Mouse (Mus musculus) heart, embryonic 11.5 days (tissue): ENCODE data around the gene Pspn. TPM values are rescaled to one million over a fixed set of nuclear protein-coding genes. Genes with fewer than 3 reads are reported as not detected.

Source experiments
- ATAC-seq: fragments of 200-750 bp; cut with Nextera tagmentation; replicated peaks from 2 replicates; pipeline ENCODE4 v1.8.0; 2017; ENCODE audit warnings: moderate library complexity; ENCODE audit not compliant: insufficient number of reproducible peaks, low FRiP score, low TSS enrichment
- H3K27ac ChIP-seq: fragments of 300-500 bp; sonication (generic); 2 replicates; pipeline ENCODE4 v1.5.1; 2014; ENCODE audit warnings: mild to moderate bottlenecking, low read depth, low read length
- H3K27me3 ChIP-seq: fragments of 300-500 bp; sonication (generic); 2 replicates; pipeline ENCODE4 v1.6.1; 2014; ENCODE audit warnings: mild to moderate bottlenecking, low read length, mixed read lengths; ENCODE audit not compliant: control insufficient read depth, insufficient read depth
- H3K36me3 ChIP-seq: fragments of 300-500 bp; sonication (generic); 2 replicates; pipeline ENCODE4 v1.6.1; 2014; ENCODE audit warnings: mild to moderate bottlenecking, low read length, moderate library complexity, mixed read lengths; ENCODE audit not compliant: control insufficient read depth, insufficient read depth
- H3K4me1 ChIP-seq: fragments of 300-500 bp; sonication (generic); 2 replicates; pipeline ENCODE4 v1.6.1; 2014; ENCODE audit warnings: low read length; ENCODE audit not compliant: control insufficient read depth, insufficient read depth
- H3K4me2 ChIP-seq: fragments of 300-500 bp; sonication (generic); 2 replicates; pipeline ENCODE4 v1.6.1; 2014; ENCODE audit warnings: mild to moderate bottlenecking, moderate library complexity
- H3K4me3 ChIP-seq: fragments of 300-500 bp; sonication (generic); 2 replicates; pipeline ENCODE4 v1.5.1; 2014; ENCODE audit warnings: low read depth, low read length
- H3K9ac ChIP-seq: fragments of 300-500 bp; sonication (generic); 2 replicates; pipeline ENCODE4 v1.6.1; 2014; ENCODE audit warnings: mild to moderate bottlenecking, low read depth, low read length, moderate library complexity
- H3K9me3 ChIP-seq: fragments of 300-500 bp; sonication (generic); replicated peaks from 2 replicates; pipeline ENCODE4 v1.6.1; 2016; ENCODE audit warnings: low read length; ENCODE audit not compliant: control insufficient read depth
- WGBS: fragments of 180-500 bp; shearing (Covaris S2); extraction: QIAGEN DNeasy Blood & Tissue Kit; methylation state at CpG from one replicate; pipeline ENCODE4 v1.1.7; 2014; ENCODE audit not compliant: insufficient replicate concordance; 5-methylcytosine and 5-hydroxymethylcytosine counted together
- polyA plus RNA-seq: library from polyadenylated mRNA; unstranded; fragments of >200 nt; fragmentation: Nextera tagmentation; extraction: Ambion mirVana; gene quantifications from 2 replicates; pipeline ENCODE4 v1.2.1, GENCODE M21; 2014

Gene Pspn
- polyA plus RNA-seq, 1 experiment from 2014 or later = 0.50 TPM

- peak overlapping the region; percentile 98 for H3K4me2 ChIP-seq
- no peaks in the 10 kb centered on the region for H3K9me3 ChIP-seq
- H3K27me3 ChIP-seq = no peaks in the 10 kb centered on the region
- peak overlapping the region; percentile 98 for H3K9ac ChIP-seq
- ATAC-seq = no peak
- peaks cover 23% of the 10 kb centered on the region for H3K36me3 ChIP-seq
- H3K4me3 ChIP-seq = peak overlapping the region; percentile 97
- 33% methylated on average over 8 of the region's 8 CpGs for WGBS
- H3K4me1 ChIP-seq = peaks cover 13% of the 10 kb centered on the region
- H3K27ac ChIP-seq = 0 out of 2 replicates have a peak overlapping the region, but pooled peaks have one; percentile 96
Observed at GRCm38 (mm10) chr17:57029691-57030090, 29.9 kb upstream of the Pspn start.

GRCm38 (mm10) chr17:57027471-57027870 lies 27.7 kb upstream of the Pspn start:
- Histone ChIP-seq H3K27me3 (no peaks in the 10 kb centered on the region), H3K4me2 (no peak overlapping the region), H3K36me3 (peaks cover 46% of the 10 kb centered on the region), H3K4me3 (no peak overlapping the region), H3K4me1 (peaks cover 13% of the 10 kb centered on the region), H3K9ac (no peak overlapping the region), H3K27ac (no peak overlapping the region), H3K9me3 (no peaks in the 10 kb centered on the region)
- ATAC-seq = no peak
- 82% methylated on average over 4 of the region's 4 CpGs for WGBS

- 87% methylated on average over 5 of the region's 5 CpGs for WGBS
- no peak overlapping the region for H3K27ac ChIP-seq
- no peaks in the 10 kb centered on the region for H3K4me1 ChIP-seq
- H3K4me3 ChIP-seq = no peak overlapping the region
- no peaks in the 10 kb centered on the region for H3K9me3 ChIP-seq
- ATAC-seq = no peak
- H3K9ac ChIP-seq = no peak overlapping the region
- H3K4me2 ChIP-seq = no peak overlapping the region
- H3K27me3 ChIP-seq = no peaks in the 10 kb centered on the region
- H3K36me3 ChIP-seq = peaks cover 43% of the 10 kb centered on the region
Observed at GRCm38 (mm10) chr17:57020960-57021359, 21.1 kb upstream of the Pspn start.

- H3K27ac ChIP-seq = no peak overlapping the region
- no peaks in the 10 kb centered on the region for H3K27me3 ChIP-seq
- H3K36me3 ChIP-seq = peaks cover 35% of the 10 kb centered on the region
- 70% methylated on average over 2 of the region's 2 CpGs for WGBS
- no peak for ATAC-seq
- no peaks in the 10 kb centered on the region for H3K4me1 ChIP-seq
- H3K4me2 ChIP-seq = no peak overlapping the region
- no peak overlapping the region for H3K4me3 ChIP-seq
- no peaks in the 10 kb centered on the region for H3K9me3 ChIP-seq
- no peak overlapping the region for H3K9ac ChIP-seq
Observed at GRCm38 (mm10) chr17:57019693-57020092, 19.9 kb upstream of the Pspn start.

GRCm38 (mm10) chr17:57012245-57012795 lies 12.5 kb upstream of the Pspn start:
- peak overlapping the region; percentile 84 for H3K9ac ChIP-seq
- H3K4me2 ChIP-seq = peak overlapping the region; percentile 95
- H3K9me3 ChIP-seq = no peaks in the 10 kb centered on the region
- H3K27me3 ChIP-seq = no peaks in the 10 kb centered on the region
- 70% methylated on average over 13 of the region's 13 CpGs for WGBS
- H3K36me3 ChIP-seq = 0 out of 2 replicates have a peak, but pooled peaks cover 2% of the 10 kb centered on the region
- H3K4me3 ChIP-seq = peak overlapping the region; percentile 84
- peak overlapping the region; percentile 24 for H3K27ac ChIP-seq
- no peak for ATAC-seq
- peaks cover 5% of the 10 kb centered on the region; the same call in 1 of the 2 replicates for H3K4me1 ChIP-seq

GRCm38 (mm10) chr17:57011236-57012141 lies 11.7 kb upstream of the Pspn start, which contains the start of the genes Gtf2f1 and Gm17949:
TSS of gene Gtf2f1 (minus strand) at chr17:57011288.
TSS of gene Gm17949 (plus strand) at chr17:57011469.
- Histone ChIP-seq H3K9ac (peak within 1 kb of the TSS; percentile 88), H3K27ac (peak within 1 kb of the TSS; percentile 84), H3K27me3 (no peaks in the 10 kb centered on the region), H3K9me3 (no peaks in the 10 kb centered on the region), H3K4me1 (peaks cover 5% of the 10 kb centered on the region; the same call in 1 of the 2 replicates), H3K4me2 (peak within 1 kb of the TSS; percentile 95), H3K36me3 (0 out of 2 replicates have a peak, but pooled peaks cover 2% of the 10 kb centered on the region), H3K4me3 (peak within 1 kb of the TSS; percentile 84)
- ATAC-seq = peak; percentile 88
- 1% methylated on average over 51 of the region's 51 CpGs for WGBS

- H3K4me3 ChIP-seq = peak overlapping the region; percentile 84
- no peaks in the 10 kb centered on the region for H3K27me3 ChIP-seq
- H3K9ac ChIP-seq = peak overlapping the region; percentile 88
- peaks cover 2% of the 10 kb centered on the region; the same call in 1 of the 2 replicates for H3K36me3 ChIP-seq
- peaks cover 5% of the 10 kb centered on the region; the same call in 1 of the 2 replicates for H3K4me1 ChIP-seq
- peak overlapping the region; percentile 69 for H3K27ac ChIP-seq
- H3K9me3 ChIP-seq = no peaks in the 10 kb centered on the region
- ATAC-seq = peak; percentile 25
- peak overlapping the region; percentile 95 for H3K4me2 ChIP-seq
- under 1% methylated on average over 19 of the region's 19 CpGs for WGBS
Observed at GRCm38 (mm10) chr17:57010911-57011235, 11.1 kb upstream of the Pspn start.

- no peak overlapping the region for H3K27ac ChIP-seq
- H3K9ac ChIP-seq = no peak overlapping the region
- peaks cover 19% of the 10 kb centered on the region for H3K36me3 ChIP-seq
- H3K4me1 ChIP-seq = peaks cover 7% of the 10 kb centered on the region; the same call in 1 of the 2 replicates
- no peak for ATAC-seq
- no peaks in the 10 kb centered on the region for H3K9me3 ChIP-seq
- no peak overlapping the region for H3K4me2 ChIP-seq
- H3K4me3 ChIP-seq = no peak overlapping the region
- H3K27me3 ChIP-seq = no peaks in the 10 kb centered on the region
- WGBS = 90% methylated on average over 13 of the region's 13 CpGs
Observed at GRCm38 (mm10) chr17:57007137-57007905, 7.5 kb upstream of the Pspn start.
